Mouse (Mus musculus): ENCODE results near the gene Fgd6. TPM values are rescaled to one million over a fixed set of nuclear protein-coding genes. Genes with fewer than 3 reads are reported as not detected.
A peak's percentile ranks its signal among the peaks of the same experiment; 100 is the strongest.

Fgd6 gene
- polyA plus RNA-seq, 1 experiment from 2014 or later: 2.3 TPM

GRCm38 (mm10) chr10:94107607-94108006 is 71.8 kb downstream of the Fgd6 start:
- H3K4me3 ChIP-seq (replicated peaks; ENCODE audit: low read depth, low read length): no peak overlapping the region
- H3K4me1 ChIP-seq (replicated peaks; ENCODE audit: insufficient read depth, low read length): no peaks in the 10 kb centered on the region
- no peak for TF ChIP-seq CTCF (IDR thresholded peaks at IDR 0.05; ENCODE audit: low read depth)
- H3K36me3 ChIP-seq (ENCODE audit: insufficient read depth, low read length): 0 out of 2 replicates have a peak, but pooled peaks cover 5% of the 10 kb centered on the region
- no peaks in the 10 kb centered on the region for H3K9me3 ChIP-seq (replicated peaks; ENCODE audit: low read length)
- ATAC-seq (replicated peaks; ENCODE audit: low FRiP score, low read depth) (no peak), DNase-seq (ENCODE audit: low spot score) (no peak)
- H3K27me3 ChIP-seq (ENCODE audit: insufficient read depth, low read length): no peaks in the 10 kb centered on the region
- H3K9ac ChIP-seq (ENCODE audit: low read depth, low read length): no peak overlapping the region
- no peak overlapping the region for H3K27ac ChIP-seq
- 89% methylated on average over 7 of the region's 7 CpGs for WGBS
- no peak overlapping the region for H3K4me2 ChIP-seq (ENCODE audit: low read length)

GRCm38 (mm10) chr10:94108791-94109190 is 73.0 kb downstream of the Fgd6 start:
- Histone ChIP-seq H3K9me3 (replicated peaks; ENCODE audit: low read length) (no peaks in the 10 kb centered on the region), H3K4me3 (replicated peaks; ENCODE audit: low read depth, low read length) (no peak overlapping the region), H3K27me3 (ENCODE audit: insufficient read depth, low read length) (no peaks in the 10 kb centered on the region), H3K9ac (ENCODE audit: low read depth, low read length) (no peak overlapping the region), H3K36me3 (ENCODE audit: insufficient read depth, low read length) (0 out of 2 replicates have a peak, but pooled peaks cover 5% of the 10 kb centered on the region), H3K4me2 (ENCODE audit: low read length) (no peak overlapping the region), H3K4me1 (replicated peaks; ENCODE audit: insufficient read depth, low read length) (no peaks in the 10 kb centered on the region), H3K27ac (no peak overlapping the region)
- no peak for TF ChIP-seq CTCF (IDR thresholded peaks at IDR 0.05; ENCODE audit: low read depth)
- ATAC-seq (replicated peaks; ENCODE audit: low FRiP score, low read depth) (no peak), DNase-seq (ENCODE audit: low spot score) (no peak)
- WGBS: 94% methylated on average over 6 of the region's 6 CpGs

- no peaks in the 10 kb centered on the region for H3K27me3 ChIP-seq (ENCODE audit: insufficient read depth, low read length)
- no peak overlapping the region for H3K27ac ChIP-seq
- no peaks in the 10 kb centered on the region for H3K9me3 ChIP-seq (replicated peaks; ENCODE audit: low read length)
- DNase-seq (ENCODE audit: low spot score) (no peak), ATAC-seq (replicated peaks; ENCODE audit: low FRiP score, low read depth) (no peak)
- no peak for TF ChIP-seq CTCF (IDR thresholded peaks at IDR 0.05; ENCODE audit: low read depth)
- no peak overlapping the region for H3K4me3 ChIP-seq (replicated peaks; ENCODE audit: low read depth, low read length)
- no peak overlapping the region for H3K9ac ChIP-seq (ENCODE audit: low read depth, low read length)
- H3K4me2 ChIP-seq (ENCODE audit: low read length): no peak overlapping the region
- H3K36me3 ChIP-seq (ENCODE audit: insufficient read depth, low read length): no peaks in the 10 kb centered on the region
- H3K4me1 ChIP-seq (replicated peaks; ENCODE audit: insufficient read depth, low read length): peaks cover 6% of the 10 kb centered on the region; the same call in 1 of the 2 replicates
- WGBS: 65% methylated on average over 9 of the region's 9 CpGs
These were observed 75.3 kb downstream of the Fgd6 start for GRCm38 (mm10) chr10:94110834-94111754.

- ATAC-seq (replicated peaks; ENCODE audit: low FRiP score, low read depth) (no peak), DNase-seq (ENCODE audit: low spot score) (no peak)
- no peak overlapping the region for H3K27ac ChIP-seq
- H3K36me3 ChIP-seq (ENCODE audit: insufficient read depth, low read length): no peaks in the 10 kb centered on the region
- 83% methylated on average over 3 of the region's 3 CpGs for WGBS
- H3K4me3 ChIP-seq (replicated peaks; ENCODE audit: low read depth, low read length): no peak overlapping the region
- no peak overlapping the region for H3K9ac ChIP-seq (ENCODE audit: low read depth, low read length)
- H3K9me3 ChIP-seq (replicated peaks; ENCODE audit: low read length): no peaks in the 10 kb centered on the region
- H3K27me3 ChIP-seq (ENCODE audit: insufficient read depth, low read length): no peaks in the 10 kb centered on the region
- no peak overlapping the region for H3K4me2 ChIP-seq (ENCODE audit: low read length)
- H3K4me1 ChIP-seq (replicated peaks; ENCODE audit: insufficient read depth, low read length): peaks cover 6% of the 10 kb centered on the region; the same call in 1 of the 2 replicates
- no peak for TF ChIP-seq CTCF (IDR thresholded peaks at IDR 0.05; ENCODE audit: low read depth)
These were observed 76.4 kb downstream of the Fgd6 start for GRCm38 (mm10) chr10:94112207-94112606.

GRCm38 (mm10) chr10:94115893-94116599 is 80.2 kb downstream of the Fgd6 start:
- ATAC-seq (replicated peaks; ENCODE audit: low FRiP score, low read depth) (peak; percentile 85), DNase-seq (ENCODE audit: low spot score) (peak; percentile 91)
- Histone ChIP-seq H3K9ac (ENCODE audit: low read depth, low read length) (no peak overlapping the region), H3K9me3 (replicated peaks; ENCODE audit: low read length) (no peaks in the 10 kb centered on the region), H3K4me2 (ENCODE audit: low read length) (peak overlapping the region; percentile 37; the same call in 1 of the 2 replicates), H3K4me1 (replicated peaks; ENCODE audit: insufficient read depth, low read length) (peaks cover 6% of the 10 kb centered on the region; the same call in 1 of the 2 replicates), H3K27me3 (ENCODE audit: insufficient read depth, low read length) (no peaks in the 10 kb centered on the region), H3K4me3 (replicated peaks; ENCODE audit: low read depth, low read length) (no peak overlapping the region), H3K36me3 (ENCODE audit: insufficient read depth, low read length) (no peaks in the 10 kb centered on the region; the same call in 1 of the 2 replicates), H3K27ac (peak overlapping the region; percentile 42; the same call in 1 of the 2 replicates)
- peak; percentile 75 for TF ChIP-seq CTCF (IDR thresholded peaks at IDR 0.05; ENCODE audit: low read depth)
- 25% methylated on average over 6 of the region's 6 CpGs for WGBS

GRCm38 (mm10) chr10:94116781-94117340 is 81.1 kb downstream of the Fgd6 start:
- H3K27ac ChIP-seq: no peak overlapping the region
- TF ChIP-seq CTCF (IDR thresholded peaks at IDR 0.05; ENCODE audit: low read depth): no peak
- 66% methylated on average over 12 of the region's 12 CpGs for WGBS
- H3K4me1 ChIP-seq (replicated peaks; ENCODE audit: insufficient read depth, low read length): peaks cover 6% of the 10 kb centered on the region; the same call in 1 of the 2 replicates
- H3K4me2 ChIP-seq (ENCODE audit: low read length): no peak overlapping the region
- no peaks in the 10 kb centered on the region for H3K9me3 ChIP-seq (replicated peaks; ENCODE audit: low read length)
- no peaks in the 10 kb centered on the region for H3K27me3 ChIP-seq (ENCODE audit: insufficient read depth, low read length)
- H3K4me3 ChIP-seq (replicated peaks; ENCODE audit: low read depth, low read length): no peak overlapping the region
- no peak overlapping the region for H3K9ac ChIP-seq (ENCODE audit: low read depth, low read length)
- ATAC-seq (replicated peaks; ENCODE audit: low FRiP score, low read depth) (no peak; the same call in 1 of the 2 replicates), DNase-seq (ENCODE audit: low spot score) (peak; percentile 4)
- no peaks in the 10 kb centered on the region; the same call in 1 of the 2 replicates for H3K36me3 ChIP-seq (ENCODE audit: insufficient read depth, low read length)

Measured in kidney, postnatal 0 days (tissue).